Mouse (Mus musculus): Measurements from ENCODE around the gene AB124611. TPM values are rescaled to one million over a fixed set of nuclear protein-coding genes. Genes with fewer than 3 reads are reported as not detected.
"Not testable (repeated sequence)": the region's sequence is repeated elsewhere in the genome, so short reads cannot be mapped to it uniquely, and the experiment has no call there.

Gene AB124611
- polyA plus RNA-seq (2016; fragmentation: Nextera tagmentation; extraction: Ambion mirVana): 3.9 and 5.7 TPM in 2 replicates

DNA sequence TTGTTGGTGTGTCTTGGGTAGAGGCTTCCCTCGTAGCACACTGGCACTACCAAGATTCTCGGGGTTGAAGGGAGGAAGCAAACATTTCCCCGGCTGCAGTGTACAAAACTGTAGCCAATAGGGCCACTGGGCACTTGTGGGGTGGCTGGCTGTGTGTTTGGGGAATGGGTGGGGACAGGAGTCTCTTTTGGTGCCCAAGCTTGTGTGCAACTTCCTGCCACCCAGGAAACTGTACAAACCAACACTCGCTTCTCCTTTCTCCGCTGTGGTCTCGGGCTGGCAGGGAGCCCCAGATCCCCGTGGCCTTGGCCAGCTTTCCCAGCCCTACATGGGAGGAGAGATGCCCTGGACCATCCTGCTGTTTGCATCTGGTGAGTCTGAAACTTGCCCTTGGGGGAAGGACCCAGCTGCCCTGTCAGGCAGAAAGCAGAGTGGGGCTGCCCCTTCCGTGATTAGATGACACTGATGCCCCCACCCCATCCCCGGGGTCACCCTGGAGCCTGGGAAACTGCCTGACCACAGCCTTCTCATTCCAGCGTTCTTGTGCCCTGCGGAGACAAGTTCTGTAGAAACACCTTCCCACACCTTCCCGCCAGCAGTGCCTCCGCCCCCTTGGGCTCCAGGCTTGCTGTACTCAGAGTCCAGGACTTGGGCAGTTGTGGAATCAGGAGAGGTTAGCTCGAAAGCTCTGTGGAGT lies at the start of gene AB124611:
TSS of gene AB124611 (plus strand) at position 240 of the 697 bp plus-strand sequence.
- Histone ChIP-seq H3K4me3 (no peak within 1 kb of the TSS), H3K36me3 (0 out of 2 replicates have a peak, but pooled peaks cover 3% of the 10 kb centered on the region), H3K9ac (no peak within 1 kb of the TSS), H3K9me3 (no peaks in the 10 kb centered on the region), H3K27ac (no peak within 1 kb of the TSS), H3K27me3 (no peaks in the 10 kb centered on the region), H3K4me2 (replicated peaks) (no peak within 1 kb of the TSS), H3K4me1 (no peaks in the 10 kb centered on the region)
- WGBS: 66% methylated on average over 14 of the region's 14 CpGs
- no peak for ATAC-seq (ENCODE audit: insufficient number of reproducible peaks, insufficient read depth, low FRiP score, low TSS enrichment)

- Histone ChIP-seq H3K4me2 (replicated peaks) (no peak overlapping the region), H3K36me3 (peaks cover 82% of the 10 kb centered on the region), H3K9me3 (peaks cover 12% of the 10 kb centered on the region; the same call in 1 of the 2 replicates), H3K4me1 (no peaks in the 10 kb centered on the region), H3K27me3 (no peaks in the 10 kb centered on the region), H3K27ac (no peak overlapping the region), H3K9ac (no peak overlapping the region), H3K4me3 (no peak overlapping the region)
- ATAC-seq (ENCODE audit: insufficient number of reproducible peaks, insufficient read depth, low FRiP score, low TSS enrichment): no peak
- 98% methylated on average over 6 of the region's 6 CpGs for WGBS
These were observed 48.3 kb upstream of the AB124611 start for GRCm38 (mm10) chr9:21477707-21478106.

GRCm38 (mm10) chr9:21484065-21484464 lies 41.9 kb upstream of the AB124611 start:
- Histone ChIP-seq H3K36me3 (peaks cover 67% of the 10 kb centered on the region), H3K4me2 (replicated peaks) (no peak overlapping the region), H3K9me3 (no peaks in the 10 kb centered on the region), H3K9ac (no peak overlapping the region), H3K27ac (no peak overlapping the region), H3K4me1 (no peaks in the 10 kb centered on the region), H3K27me3 (no peaks in the 10 kb centered on the region), H3K4me3 (no peak overlapping the region)
- no peak; the same call in 1 of the 2 replicates for ATAC-seq (ENCODE audit: insufficient number of reproducible peaks, insufficient read depth, low FRiP score, low TSS enrichment)
- WGBS: 93% methylated on average over 4 of the region's 4 CpGs

DNA sequence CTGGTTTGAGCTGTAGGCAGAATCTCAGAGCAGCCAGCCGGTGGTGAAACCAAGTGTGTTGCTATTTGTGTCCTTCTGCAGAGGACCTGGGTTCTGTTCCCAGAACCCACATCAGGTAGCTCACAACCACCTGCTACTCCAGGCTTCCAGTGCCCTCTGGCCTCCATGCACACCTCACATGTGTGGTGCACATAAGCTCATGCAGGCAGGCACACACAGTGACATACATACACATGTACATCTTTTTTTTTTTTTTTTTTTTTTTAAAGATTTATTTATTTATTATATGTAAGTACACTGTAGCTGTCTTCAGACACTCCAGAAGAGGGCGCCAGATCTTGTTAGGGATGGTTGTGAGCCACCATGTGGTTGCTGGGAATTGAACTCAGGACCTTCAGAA lies 37.7 kb upstream of the AB124611 start:
- not testable (repeated sequence) for H3K9ac ChIP-seq; H3K4me2 ChIP-seq (replicated peaks); H3K9me3 ChIP-seq; H3K27ac ChIP-seq; H3K4me3 ChIP-seq; ATAC-seq (ENCODE audit: insufficient number of reproducible peaks, insufficient read depth, low FRiP score, low TSS enrichment); H3K27me3 ChIP-seq; H3K4me1 ChIP-seq
- peaks cover 61% of the 10 kb centered on the region for H3K36me3 ChIP-seq
- 83% methylated on average over 1 of the region's 2 CpGs for WGBS

DNA sequence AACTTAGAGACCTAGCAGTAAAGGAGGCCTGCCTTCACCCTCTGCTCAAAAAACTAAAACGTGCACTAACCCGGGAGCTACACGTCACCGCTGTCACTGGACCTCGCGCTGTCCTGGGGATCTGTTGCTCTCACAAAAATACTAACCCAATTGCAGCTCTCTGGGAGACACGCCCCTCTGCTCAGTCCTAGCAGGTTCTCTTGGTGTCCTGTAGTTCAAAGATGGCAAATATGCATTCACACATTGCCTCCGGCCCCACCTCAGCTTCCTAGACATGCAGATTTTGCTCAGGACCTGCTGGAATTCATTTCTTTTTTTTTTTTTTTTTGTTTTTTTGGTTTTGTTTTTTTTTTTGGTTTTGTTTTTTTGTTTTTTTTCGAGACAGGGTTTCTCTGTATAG lies 35.3 kb upstream of the AB124611 start:
- WGBS: 92% methylated on average over 9 of the region's 9 CpGs
- Histone ChIP-seq H3K36me3 (peaks cover 45% of the 10 kb centered on the region), H3K27me3 (no peaks in the 10 kb centered on the region), H3K4me3 (no peak overlapping the region), H3K9ac (no peak overlapping the region), H3K9me3 (no peaks in the 10 kb centered on the region), H3K4me1 (peaks cover 22% of the 10 kb centered on the region), H3K4me2 (replicated peaks) (no peak overlapping the region), H3K27ac (no peak overlapping the region)
- ATAC-seq (ENCODE audit: insufficient number of reproducible peaks, insufficient read depth, low FRiP score, low TSS enrichment): no peak

DNA sequence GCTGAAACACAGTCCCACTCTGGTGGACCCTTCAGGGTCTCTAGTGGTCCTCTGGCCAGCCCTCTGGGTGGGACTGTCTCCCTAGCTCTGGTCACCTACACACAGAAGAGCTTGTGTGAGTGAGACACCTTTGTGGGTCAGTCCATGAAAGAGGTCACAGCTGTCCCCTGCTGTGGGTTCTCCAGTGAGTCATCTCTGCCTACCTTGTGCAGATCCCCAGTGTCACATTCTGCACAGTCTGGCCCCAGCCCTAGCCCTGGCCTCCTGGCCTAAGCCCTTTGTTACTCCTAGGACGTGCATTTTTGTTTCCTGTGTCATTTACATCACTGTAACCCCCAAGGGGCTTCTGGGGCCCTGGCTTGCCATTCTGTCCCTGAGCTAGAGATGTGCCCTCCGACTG lies 32.1 kb upstream of the AB124611 start:
- Histone ChIP-seq H3K4me1 (peaks cover 38% of the 10 kb centered on the region), H3K27ac (0 out of 2 replicates have a peak overlapping the region, but pooled peaks have one; percentile 20), H3K27me3 (no peaks in the 10 kb centered on the region), H3K9ac (no peak overlapping the region), H3K4me3 (no peak overlapping the region), H3K36me3 (peaks cover 27% of the 10 kb centered on the region), H3K4me2 (replicated peaks) (no peak overlapping the region), H3K9me3 (no peaks in the 10 kb centered on the region)
- 51% methylated on average over 2 of the region's 2 CpGs for WGBS
- ATAC-seq (ENCODE audit: insufficient number of reproducible peaks, insufficient read depth, low FRiP score, low TSS enrichment): no peak

GRCm38 (mm10) chr9:21494726-21495125 lies 31.2 kb upstream of the AB124611 start:
- no peak for ATAC-seq (ENCODE audit: insufficient number of reproducible peaks, insufficient read depth, low FRiP score, low TSS enrichment)
- Histone ChIP-seq H3K9me3 (no peaks in the 10 kb centered on the region), H3K4me1 (peaks cover 38% of the 10 kb centered on the region), H3K4me3 (no peak overlapping the region), H3K27ac (no peak overlapping the region), H3K4me2 (replicated peaks) (peak overlapping the region; percentile 52), H3K36me3 (peaks cover 31% of the 10 kb centered on the region), H3K9ac (no peak overlapping the region), H3K27me3 (no peaks in the 10 kb centered on the region)
- 82% methylated on average over 9 of the region's 9 CpGs for WGBS

DNA sequence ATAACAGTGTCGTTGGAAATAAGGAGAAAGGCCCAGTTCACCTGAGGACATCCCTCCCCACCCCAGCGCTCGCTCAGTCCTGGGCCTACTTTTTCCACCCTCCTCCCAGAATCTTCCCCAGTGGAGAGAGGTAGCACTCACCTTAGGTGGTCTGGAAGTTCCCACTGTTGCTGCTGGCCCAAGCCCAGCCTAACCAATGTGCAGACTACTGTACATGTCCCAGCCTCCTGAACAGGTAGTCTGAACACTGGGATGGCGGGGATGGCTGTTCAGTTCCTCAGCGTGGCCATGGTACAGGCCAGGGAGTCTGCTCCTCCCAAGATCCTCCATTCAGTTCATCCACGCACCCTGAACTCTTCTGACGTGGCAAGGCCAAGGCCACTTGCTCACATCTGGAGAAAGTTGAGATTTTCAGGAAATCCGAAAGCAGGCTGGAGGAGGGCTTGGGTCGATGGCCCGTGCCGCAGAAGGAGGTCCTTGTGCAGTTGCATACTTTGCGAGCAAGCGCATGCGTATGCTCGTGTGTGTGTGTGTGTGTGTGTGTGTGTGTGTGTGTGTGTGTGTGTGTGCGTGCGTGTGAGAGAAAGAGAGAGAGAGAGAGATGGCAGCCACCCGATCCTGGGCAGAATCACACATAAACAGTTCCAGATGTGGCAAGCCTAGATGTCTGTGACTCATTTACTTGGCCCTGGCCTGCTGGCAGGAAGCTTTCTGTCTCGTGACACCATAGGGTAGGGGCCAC lies 29.5 kb upstream of the AB124611 start:
- H3K27me3 ChIP-seq: no peaks in the 10 kb centered on the region
- peaks cover 33% of the 10 kb centered on the region for H3K36me3 ChIP-seq
- H3K4me1 ChIP-seq: peaks cover 38% of the 10 kb centered on the region
- H3K9ac ChIP-seq: peak overlapping the region; percentile 39
- H3K4me3 ChIP-seq: peak overlapping the region; percentile 30
- ATAC-seq (ENCODE audit: insufficient number of reproducible peaks, insufficient read depth, low FRiP score, low TSS enrichment): peak; percentile 90
- no peaks in the 10 kb centered on the region for H3K9me3 ChIP-seq
- peak overlapping the region; percentile 52 for H3K4me2 ChIP-seq (replicated peaks)
- WGBS: 42% methylated on average over 17 of the region's 19 CpGs
- H3K27ac ChIP-seq: peak overlapping the region; percentile 98

DNA sequence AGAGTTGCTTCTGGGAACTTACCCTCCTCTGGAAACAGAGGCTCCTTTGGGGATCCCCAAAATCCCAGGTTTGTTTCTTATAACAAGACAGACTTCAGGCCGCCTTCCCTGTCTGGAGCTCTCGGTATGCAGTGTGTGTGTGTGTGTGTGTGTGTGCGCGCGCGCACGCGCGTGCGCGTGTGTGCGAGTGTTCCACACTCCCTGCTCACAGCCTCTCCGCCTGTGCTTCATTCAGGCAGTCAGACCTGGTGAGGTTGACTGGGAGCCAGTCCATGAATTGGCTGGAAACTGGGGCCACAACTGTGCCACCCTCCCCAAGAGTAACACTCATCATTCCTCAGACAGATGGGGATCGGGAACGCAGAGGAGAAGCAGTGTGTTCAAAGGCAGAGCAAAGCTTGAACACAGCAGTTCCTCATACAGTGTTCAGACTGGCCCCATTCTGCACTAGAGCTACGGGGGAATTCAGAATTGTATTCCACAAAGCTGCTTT lies 28.9 kb upstream of the AB124611 start:
- ATAC-seq (ENCODE audit: insufficient number of reproducible peaks, insufficient read depth, low FRiP score, low TSS enrichment): peak; percentile 74

DNA sequence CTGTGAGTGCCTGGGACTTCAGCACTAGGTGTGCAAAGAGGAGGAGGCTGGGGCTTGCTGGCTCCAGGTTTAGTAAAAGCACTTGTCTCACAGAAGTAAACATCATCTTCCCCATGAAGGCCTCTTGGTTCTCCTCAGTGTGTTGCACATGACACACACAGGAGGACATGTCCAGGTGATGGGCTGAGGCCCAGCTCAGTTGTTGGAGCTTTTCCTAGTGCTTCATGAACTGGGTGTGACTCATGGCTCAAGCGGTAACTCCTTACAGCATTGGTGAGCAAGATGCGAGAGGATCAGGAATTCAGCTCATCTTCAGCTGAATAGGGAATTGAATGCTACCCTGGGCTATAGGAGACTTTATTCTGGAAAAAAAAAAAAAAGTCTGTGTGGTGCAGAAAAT lies 28.3 kb upstream of the AB124611 start:
- peak overlapping the region; percentile 16; the same call in 1 of the 2 replicates for H3K4me3 ChIP-seq
- H3K4me1 ChIP-seq: peaks cover 38% of the 10 kb centered on the region
- peak overlapping the region; percentile 98 for H3K27ac ChIP-seq
- H3K4me2 ChIP-seq (replicated peaks): peak overlapping the region; percentile 52
- H3K36me3 ChIP-seq: peaks cover 30% of the 10 kb centered on the region
- H3K27me3 ChIP-seq: no peaks in the 10 kb centered on the region
- no peak overlapping the region for H3K9ac ChIP-seq
- ATAC-seq (ENCODE audit: insufficient number of reproducible peaks, insufficient read depth, low FRiP score, low TSS enrichment): no peak
- H3K9me3 ChIP-seq: no peaks in the 10 kb centered on the region
- 93% methylated on average over 2 of the region's 2 CpGs for WGBS

More for the DNA sequence above, 28.9 kb upstream of the AB124611 start:
- H3K4me2 ChIP-seq (replicated peaks): peak overlapping the region; percentile 52
- H3K4me1 ChIP-seq: peaks cover 38% of the 10 kb centered on the region
- peaks cover 29% of the 10 kb centered on the region for H3K36me3 ChIP-seq
- peak overlapping the region; percentile 12; the same call in 1 of the 2 replicates for H3K9ac ChIP-seq
- no peaks in the 10 kb centered on the region for H3K9me3 ChIP-seq
- 42% methylated on average over 16 of the region's 16 CpGs for WGBS
- no peaks in the 10 kb centered on the region for H3K27me3 ChIP-seq
- H3K27ac ChIP-seq: peak overlapping the region; percentile 98
- H3K4me3 ChIP-seq: peak overlapping the region; percentile 16; the same call in 1 of the 2 replicates

GRCm38 (mm10) chr9:21498284-21498902 lies 27.6 kb upstream of the AB124611 start:
- no peaks in the 10 kb centered on the region for H3K27me3 ChIP-seq
- no peak for ATAC-seq (ENCODE audit: insufficient number of reproducible peaks, insufficient read depth, low FRiP score, low TSS enrichment)
- no peak overlapping the region for H3K4me3 ChIP-seq
- 90% methylated on average over 12 of the region's 12 CpGs for WGBS
- no peak overlapping the region for H3K4me2 ChIP-seq (replicated peaks)
- H3K9ac ChIP-seq: no peak overlapping the region
- H3K27ac ChIP-seq: peak overlapping the region; percentile 98
- H3K4me1 ChIP-seq: peaks cover 35% of the 10 kb centered on the region
- H3K36me3 ChIP-seq: peaks cover 33% of the 10 kb centered on the region
- H3K9me3 ChIP-seq: no peaks in the 10 kb centered on the region

Measured in embryonic facial prominence, embryonic 12.5 days (tissue).